Mouse (Mus musculus): Measurements from ENCODE around the gene Slc38a2. TPM values are rescaled to one million over a fixed set of nuclear protein-coding genes. Genes with fewer than 3 reads are reported as not detected.

The Slc38a2 gene
- total RNA-seq, 2 experiments from 2014 or later, result 115 to 116 TPM

DNA sequence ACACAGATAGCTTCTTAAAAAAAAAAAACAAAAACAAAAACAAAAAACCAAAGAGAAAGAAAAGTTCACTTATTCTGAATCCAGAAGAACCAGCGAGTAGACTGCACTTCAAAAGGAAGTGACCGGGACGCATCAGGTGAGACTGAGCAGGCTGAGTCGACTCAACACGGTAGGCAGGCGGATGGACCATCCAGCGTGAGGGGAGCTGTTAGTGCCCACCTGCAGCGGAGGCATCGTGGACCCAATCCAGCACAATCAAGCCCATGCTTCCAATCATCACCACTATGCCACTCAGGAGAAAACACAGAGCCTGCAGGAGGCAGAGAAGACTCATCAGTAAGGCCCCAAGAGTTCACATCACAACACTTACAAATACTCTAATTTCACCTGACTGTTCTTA is 9.6 kb downstream of the Slc38a2 start:
- intact Hi-C loops (cut with DNase I), result no loop called here
- no peak for DNase-seq
- no peak overlapping the region for H3K4me3 ChIP-seq
- H3K27ac ChIP-seq, result no peak overlapping the region
- no peak for TF ChIP-seq CTCF (IDR thresholded peaks at IDR 0.05)

DNA sequence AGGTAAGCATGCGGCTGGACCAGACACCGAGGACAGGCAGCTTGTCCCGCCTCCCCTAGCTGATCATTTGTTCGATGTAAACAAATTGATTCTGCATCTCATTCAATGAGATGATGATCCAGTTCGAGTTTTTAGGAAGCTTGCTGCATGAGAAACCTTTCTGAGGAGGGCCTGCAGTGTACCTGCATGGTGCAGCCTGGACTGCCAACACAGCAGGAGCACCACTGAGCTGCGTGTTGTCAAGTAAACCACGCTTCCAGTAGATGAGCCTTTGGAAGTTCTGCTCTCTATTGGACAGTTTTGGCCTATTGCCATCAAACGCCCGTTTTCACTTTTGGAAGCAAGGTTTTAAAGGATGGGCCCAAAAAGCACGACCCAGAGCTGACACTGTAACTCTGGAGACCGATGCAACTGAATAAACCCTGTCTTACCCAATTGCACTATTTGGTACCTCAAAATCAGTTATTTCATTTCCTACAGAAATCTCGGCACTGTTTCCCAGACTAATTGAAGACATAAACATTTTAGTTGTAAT is 10.7 kb downstream of the Slc38a2 start:
- no peak for TF ChIP-seq CTCF (IDR thresholded peaks at IDR 0.05)
- Histone ChIP-seq H3K27ac (no peak overlapping the region), H3K4me3 (no peak overlapping the region)
- intact Hi-C loops (cut with DNase I), result no loop called here
- DNase-seq, result no peak

DNA sequence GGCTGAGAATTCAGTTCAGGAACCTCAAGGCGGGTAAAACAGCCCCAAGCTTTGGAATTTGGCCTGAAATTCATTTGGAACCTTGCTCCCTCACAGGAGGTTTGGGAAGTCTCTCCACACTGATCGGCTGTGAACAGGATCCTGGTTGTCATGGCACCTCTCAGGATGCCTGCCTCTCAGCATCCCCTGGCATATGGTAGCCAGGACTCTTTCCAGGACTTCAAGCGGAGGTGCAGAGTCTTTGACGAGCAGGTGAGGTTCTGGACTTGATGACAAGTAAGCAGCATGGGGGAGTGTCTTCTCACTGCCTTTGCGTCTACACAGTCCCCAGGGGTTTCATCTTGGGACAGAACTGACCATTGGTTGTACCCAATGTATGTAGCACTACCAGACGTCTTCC is 11.5 kb downstream of the Slc38a2 start:
- no peak for DNase-seq
- intact Hi-C loops (cut with DNase I), result no loop called here
- Histone ChIP-seq H3K4me3 (no peak overlapping the region), H3K27ac (no peak overlapping the region)
- no peak for TF ChIP-seq CTCF (IDR thresholded peaks at IDR 0.05)

- no peak for TF ChIP-seq CTCF (IDR thresholded peaks at IDR 0.05)
- no peak for DNase-seq
- no peak overlapping the region for H3K27ac ChIP-seq
- intact Hi-C loops (cut with DNase I), result no loop called here
- H3K4me3 ChIP-seq, result no peak overlapping the region
Measured at GRCm38 (mm10) chr15:96687366-96687765, 12.2 kb downstream of the Slc38a2 start.

DNA sequence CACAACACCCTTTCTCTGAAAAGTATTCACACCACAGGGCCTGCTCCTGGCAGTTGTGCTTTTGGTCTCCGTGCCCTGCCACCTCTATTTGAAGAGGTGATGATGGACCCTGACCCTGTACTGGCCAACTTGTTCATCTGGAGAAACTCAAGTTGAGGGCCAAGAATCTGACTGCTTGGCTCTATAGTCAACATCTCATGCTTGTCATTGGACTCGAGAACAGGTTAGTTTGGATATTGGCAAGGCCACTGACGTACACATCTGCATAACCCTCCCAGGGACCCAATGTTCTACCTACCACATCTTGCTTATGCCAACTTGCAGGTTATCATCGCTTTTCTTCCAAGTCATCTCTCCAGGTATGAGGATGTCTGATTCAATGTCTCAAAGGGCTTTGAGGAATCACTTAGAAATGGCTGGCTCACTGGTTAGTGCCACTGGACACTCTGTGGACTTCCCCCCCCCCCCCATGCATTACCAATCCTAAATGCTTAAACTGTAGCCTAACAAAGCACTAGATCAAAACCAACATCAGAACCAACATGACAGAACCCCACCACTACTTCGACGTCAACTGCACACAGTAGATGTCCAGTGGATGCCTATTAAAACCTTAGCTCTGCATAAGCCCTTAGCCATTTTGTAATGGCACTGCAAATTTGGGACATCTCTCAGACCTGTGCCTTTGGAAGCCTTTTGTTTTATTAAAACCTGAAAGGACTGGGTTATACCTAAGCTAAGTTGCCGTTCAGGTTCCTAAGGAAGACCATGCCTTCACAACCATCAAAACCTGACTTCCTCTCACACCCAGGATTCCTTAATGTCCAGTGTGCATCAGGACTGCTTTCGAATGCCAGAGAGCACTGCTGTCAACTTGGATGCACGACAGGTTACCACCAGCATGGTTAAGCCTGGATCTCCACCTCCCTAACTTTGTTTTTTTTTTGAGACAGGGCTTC is 13.1 kb downstream of the Slc38a2 start:
- intact Hi-C loops (cut with DNase I), result no loop called here
- no peak overlapping the region for H3K27ac ChIP-seq
- no peak for TF ChIP-seq CTCF (IDR thresholded peaks at IDR 0.05)
- no peak for DNase-seq
- no peak overlapping the region for H3K4me3 ChIP-seq

GRCm38 (mm10) chr15:96685273-96685672 is 14.3 kb downstream of the Slc38a2 start:
- no peak for DNase-seq
- no peak for TF ChIP-seq CTCF (IDR thresholded peaks at IDR 0.05)
- no peak overlapping the region for H3K4me3 ChIP-seq
- no peak overlapping the region for H3K27ac ChIP-seq
- intact Hi-C loops (cut with DNase I), result no loop called here

GRCm38 (mm10) chr15:96684132-96684830 is 15.2 kb downstream of the Slc38a2 start:
- intact Hi-C loops (cut with DNase I), result no loop called here
- H3K27ac ChIP-seq, result no peak overlapping the region
- no peak overlapping the region for H3K4me3 ChIP-seq
- no peak for DNase-seq
- TF ChIP-seq CTCF (IDR thresholded peaks at IDR 0.05), result peak; percentile 35

- Histone ChIP-seq H3K27ac (no peak overlapping the region), H3K4me3 (no peak overlapping the region)
- DNase-seq, result no peak
- intact Hi-C loops (cut with DNase I), result loop anchor here (5.0 kb wide), 1 partner anchor 258 kb away; no protein-coding TSS in a partner anchor
- no peak for TF ChIP-seq CTCF (IDR thresholded peaks at IDR 0.05)
Measured at GRCm38 (mm10) chr15:96678871-96679773, 20.4 kb downstream of the Slc38a2 start.

GRCm38 (mm10) chr15:96676518-96676917 is 23.0 kb downstream of the Slc38a2 start:
- Histone ChIP-seq H3K4me3 (no peak overlapping the region), H3K27ac (no peak overlapping the region)
- intact Hi-C loops (cut with DNase I), result loop anchor here (5.0 kb wide), 1 partner anchor 261 kb away; no protein-coding TSS in a partner anchor
- no peak for TF ChIP-seq CTCF (IDR thresholded peaks at IDR 0.05)
- DNase-seq, result peak; percentile 52

DNA sequence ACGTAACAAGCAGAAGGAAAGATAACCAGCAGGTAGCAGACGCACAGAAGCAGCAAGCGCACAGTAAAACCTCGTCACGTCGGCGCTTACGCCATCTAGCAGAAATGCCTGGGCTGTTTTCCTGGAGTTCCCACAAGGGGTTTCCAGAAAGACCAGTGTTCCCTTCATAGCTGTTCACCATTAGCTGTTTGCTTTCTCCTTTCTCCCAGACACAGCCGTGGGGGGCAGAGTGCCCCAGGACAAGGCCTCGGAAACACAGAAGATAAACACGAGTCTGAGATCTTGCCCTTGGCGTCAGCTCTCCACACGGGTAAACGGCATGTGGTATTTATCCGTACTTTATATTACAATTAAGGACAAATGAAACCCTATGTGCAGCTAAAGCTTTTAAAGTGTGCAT is 23.8 kb downstream of the Slc38a2 start:
- H3K27ac ChIP-seq, result no peak overlapping the region
- no peak for TF ChIP-seq CTCF (IDR thresholded peaks at IDR 0.05)

GRCm38 (mm10) chr15:96675055-96675454 is 24.5 kb downstream of the Slc38a2 start:
- intact Hi-C loops (cut with DNase I), result loop anchor here (5.0 kb wide), 1 partner anchor 262 kb away; no protein-coding TSS in a partner anchor
- no peak for TF ChIP-seq CTCF (IDR thresholded peaks at IDR 0.05)
- Histone ChIP-seq H3K4me3 (no peak overlapping the region), H3K27ac (no peak overlapping the region)
- no peak for DNase-seq

More for the DNA sequence above, 23.8 kb downstream of the Slc38a2 start:
- intact Hi-C loops (cut with DNase I), result loop anchor here (5.0 kb wide), 1 partner anchor 262 kb away; no protein-coding TSS in a partner anchor
- no peak for DNase-seq
- H3K4me3 ChIP-seq, result no peak overlapping the region

- no peak for DNase-seq
- intact Hi-C loops (cut with DNase I), result no loop called here
- TF ChIP-seq CTCF (IDR thresholded peaks at IDR 0.05), result no peak
- Histone ChIP-seq H3K4me3 (no peak overlapping the region), H3K27ac (no peak overlapping the region)
Measured at GRCm38 (mm10) chr15:96674089-96674488, 25.4 kb downstream of the Slc38a2 start.

Measured in gastrocnemius, adult 2 months (tissue).